Mouse (Mus musculus) neural tube, embryonic 12.5 days (tissue): ENCODE data around the gene Ptprm. TPM values are rescaled to one million over a fixed set of nuclear protein-coding genes. Genes with fewer than 3 reads are reported as not detected.

ENCODE experiments used
- ATAC-seq: fragments of 200-750 bp; cut with Nextera tagmentation; 2 replicates; pipeline ENCODE4 v1.8.0; 2017; ENCODE audit warnings: low read depth, mild to moderate bottlenecking, moderate TSS enrichment, moderate library complexity; ENCODE audit not compliant: low FRiP score
- H3K27ac ChIP-seq: fragments of 300-500 bp; sonication (generic); 2 replicates; pipeline ENCODE4 v1.5.1; 2016
- H3K27me3 ChIP-seq: fragments of 300-500 bp; sonication (generic); replicated peaks from 2 replicates; pipeline ENCODE4 v1.6.1; 2016; ENCODE audit warnings: mild to moderate bottlenecking
- H3K36me3 ChIP-seq: fragments of 300-500 bp; sonication (generic); 2 replicates; pipeline ENCODE4 v1.6.1; 2016; ENCODE audit warnings: mild to moderate bottlenecking
- H3K4me1 ChIP-seq: fragments of 300-500 bp; sonication (generic); 2 replicates; pipeline ENCODE4 v1.6.1; 2016
- H3K4me2 ChIP-seq: fragments of 300-500 bp; sonication (generic); replicated peaks from 2 replicates; pipeline ENCODE4 v1.6.1; 2016; ENCODE audit warnings: mild to moderate bottlenecking
- H3K4me3 ChIP-seq: fragments of 300-500 bp; sonication (generic); 2 replicates; pipeline ENCODE4 v1.5.1; 2016
- H3K9ac ChIP-seq: fragments of 300-500 bp; sonication (generic); 2 replicates; pipeline ENCODE4 v1.6.1; 2016; ENCODE audit warnings: mild to moderate bottlenecking
- H3K9me3 ChIP-seq: fragments of 300-500 bp; sonication (generic); 2 replicates; pipeline ENCODE4 v1.6.1; 2016; ENCODE audit warnings: mild to moderate bottlenecking
- WGBS: fragments of 180-500 bp; shearing (Covaris S2); methylation state at CpG from one replicate; pipeline ENCODE4 v1.1.7; 2016; 5-methylcytosine and 5-hydroxymethylcytosine counted together
- polyA plus RNA-seq: library from polyadenylated mRNA; unstranded; fragments of >200 nt; fragmentation: Nextera tagmentation; extraction: Ambion mirVana; gene quantifications from 2 replicates; pipeline ENCODE4 v1.2.1, GENCODE M21; 2016

The Ptprm gene
- polyA plus RNA-seq, 1 experiment from 2014 or later: 15.6 TPM

DNA sequence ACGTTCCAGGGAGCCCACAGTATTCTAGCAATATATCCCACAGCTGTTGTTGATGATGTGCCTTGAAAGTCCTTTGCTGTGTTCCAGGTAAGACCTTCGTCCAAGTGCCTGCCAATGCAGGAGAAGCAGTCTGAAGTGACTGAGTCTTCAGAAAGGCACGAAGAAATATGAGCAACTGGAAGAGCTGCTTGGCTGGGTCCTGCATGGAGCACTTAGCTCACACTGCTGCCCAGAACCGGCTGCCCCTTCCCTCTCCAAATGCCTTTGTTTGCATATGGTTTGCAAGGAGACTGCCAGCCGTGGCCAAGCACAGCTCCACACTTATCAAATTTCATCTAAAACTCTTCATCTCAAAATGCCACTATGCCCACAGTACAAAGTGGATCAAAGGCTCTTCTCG is 337.8 kb downstream of the Ptprm start:
- Histone ChIP-seq H3K9me3 (no peaks in the 10 kb centered on the region), H3K27me3 (no peaks in the 10 kb centered on the region), H3K4me1 (peaks cover 3% of the 10 kb centered on the region), H3K4me2 (no peak overlapping the region), H3K27ac (no peak overlapping the region), H3K36me3 (no peaks in the 10 kb centered on the region), H3K9ac (no peak overlapping the region), H3K4me3 (no peak overlapping the region)
- no peak for ATAC-seq
- WGBS: 79% methylated on average over 6 of the region's 6 CpGs

DNA sequence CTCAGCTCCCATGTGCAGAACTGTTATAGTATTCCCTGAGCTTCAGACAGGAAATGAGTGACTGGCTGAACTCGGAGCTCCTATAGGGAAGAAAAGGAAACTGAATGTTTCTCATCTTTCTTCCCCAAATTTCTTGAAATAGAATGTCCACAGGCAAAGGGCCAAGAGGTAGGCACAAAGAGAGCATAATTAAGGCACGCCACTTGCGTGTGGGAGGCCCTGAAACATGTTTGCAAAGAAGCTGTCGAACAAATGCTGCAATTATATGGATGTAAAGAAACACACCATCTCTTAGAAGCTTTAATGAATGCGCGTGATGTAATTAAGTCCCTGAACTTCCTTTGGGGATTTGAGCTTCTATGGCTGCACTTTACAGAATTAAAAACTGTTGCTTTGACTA is 341.0 kb downstream of the Ptprm start:
- Histone ChIP-seq H3K4me3 (no peak overlapping the region), H3K9ac (no peak overlapping the region), H3K27me3 (no peaks in the 10 kb centered on the region), H3K36me3 (no peaks in the 10 kb centered on the region), H3K27ac (no peak overlapping the region), H3K4me2 (no peak overlapping the region), H3K4me1 (peaks cover 3% of the 10 kb centered on the region), H3K9me3 (no peaks in the 10 kb centered on the region)
- WGBS: 82% methylated on average over 6 of the region's 6 CpGs
- ATAC-seq: no peak

DNA sequence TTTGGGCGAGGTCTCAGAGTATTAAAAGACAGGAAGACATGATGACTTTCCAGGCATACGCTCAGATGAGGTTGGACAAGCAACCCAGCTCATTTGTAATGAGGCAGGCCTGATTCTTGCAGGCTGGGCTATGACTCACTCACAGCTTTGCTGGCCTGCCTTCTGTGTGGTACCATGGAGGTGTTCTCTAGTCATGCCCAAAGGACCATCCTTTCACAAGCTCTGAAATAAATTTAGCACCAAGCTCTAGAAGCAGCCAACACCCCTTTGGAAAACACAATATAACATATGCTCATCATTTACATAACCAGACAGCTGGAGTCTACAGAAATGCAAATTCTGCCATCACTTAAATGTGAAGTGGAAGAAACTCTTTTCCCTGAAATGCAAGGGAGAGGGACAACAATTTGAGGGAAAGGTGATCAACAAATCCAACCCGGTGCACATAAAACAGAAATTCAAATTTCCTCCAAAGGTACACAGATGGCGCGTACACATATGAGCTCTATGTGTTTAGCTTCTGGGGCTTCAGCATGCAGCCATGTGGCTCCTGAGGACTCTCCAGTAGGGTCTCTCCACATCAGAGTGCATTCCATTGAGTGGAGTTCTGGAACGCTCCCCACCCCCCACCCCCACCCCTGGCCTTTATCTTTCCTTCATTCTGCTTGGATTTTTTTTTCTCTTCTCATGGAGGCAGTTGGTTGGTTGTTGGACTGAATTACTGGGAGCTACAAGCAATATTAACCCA is 342.2 kb downstream of the Ptprm start:
- Histone ChIP-seq H3K4me2 (no peak overlapping the region), H3K27ac (no peak overlapping the region), H3K9me3 (no peaks in the 10 kb centered on the region), H3K4me1 (peaks cover 3% of the 10 kb centered on the region), H3K4me3 (no peak overlapping the region), H3K36me3 (no peaks in the 10 kb centered on the region), H3K9ac (no peak overlapping the region), H3K27me3 (no peaks in the 10 kb centered on the region)
- no peak for ATAC-seq
- WGBS: 86% methylated on average over 6 of the region's 6 CpGs

DNA sequence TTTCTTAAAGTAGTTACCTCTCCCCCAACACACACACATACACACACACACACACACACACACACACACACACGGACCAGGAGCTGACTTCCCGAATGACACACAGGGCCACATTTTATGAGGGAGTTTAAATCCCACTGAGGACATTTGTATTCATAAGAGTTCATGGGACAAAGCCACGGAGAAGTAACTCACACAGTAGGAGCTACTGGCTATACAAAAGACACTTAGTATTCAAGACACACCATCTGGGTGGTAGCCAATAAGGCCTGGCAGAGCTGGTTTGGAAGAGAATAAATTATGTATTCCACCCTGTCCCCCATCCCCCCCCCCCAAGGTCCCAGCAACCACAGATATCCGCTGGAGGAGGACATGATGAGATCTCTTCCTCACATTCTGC is 344.1 kb downstream of the Ptprm start:
- ATAC-seq: peak; percentile 84
- peaks cover 3% of the 10 kb centered on the region for H3K4me1 ChIP-seq

DNA sequence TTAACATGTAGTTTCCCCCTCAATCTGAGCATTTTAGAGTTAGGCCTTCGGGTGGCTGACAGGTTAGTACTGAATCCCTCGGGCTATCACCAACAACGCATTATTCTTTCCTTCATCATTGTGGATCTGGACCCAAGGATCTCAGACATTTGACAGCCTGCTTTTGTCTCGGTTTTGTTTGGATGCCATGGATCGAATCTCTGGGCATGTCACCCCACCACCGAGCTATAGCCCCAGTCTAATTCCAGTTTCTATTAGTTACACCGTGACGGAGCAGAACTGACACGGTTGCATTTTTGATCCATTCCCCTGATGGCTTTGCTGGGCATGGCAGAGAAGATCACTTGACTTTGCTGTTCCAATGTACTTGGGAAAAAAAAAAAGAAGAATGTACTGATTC is 346.1 kb downstream of the Ptprm start:
- H3K4me3 ChIP-seq: no peak overlapping the region
- H3K27me3 ChIP-seq: no peaks in the 10 kb centered on the region
- ATAC-seq: no peak
- H3K27ac ChIP-seq: no peak overlapping the region
- peaks cover 3% of the 10 kb centered on the region for H3K4me1 ChIP-seq
- no peaks in the 10 kb centered on the region; the same call in 1 of the 2 replicates for H3K9me3 ChIP-seq
- no peak overlapping the region for H3K4me2 ChIP-seq
- 87% methylated on average over 9 of the region's 9 CpGs for WGBS
- no peaks in the 10 kb centered on the region for H3K36me3 ChIP-seq
- H3K9ac ChIP-seq: no peak overlapping the region

More for the DNA sequence above, 344.1 kb downstream of the Ptprm start:
- Histone ChIP-seq H3K27me3 (no peaks in the 10 kb centered on the region), H3K9me3 (no peaks in the 10 kb centered on the region; the same call in 1 of the 2 replicates), H3K4me3 (no peak overlapping the region), H3K36me3 (no peaks in the 10 kb centered on the region), H3K9ac (no peak overlapping the region), H3K4me2 (no peak overlapping the region), H3K27ac (no peak overlapping the region)
- 34% methylated on average over 4 of the region's 4 CpGs for WGBS

DNA sequence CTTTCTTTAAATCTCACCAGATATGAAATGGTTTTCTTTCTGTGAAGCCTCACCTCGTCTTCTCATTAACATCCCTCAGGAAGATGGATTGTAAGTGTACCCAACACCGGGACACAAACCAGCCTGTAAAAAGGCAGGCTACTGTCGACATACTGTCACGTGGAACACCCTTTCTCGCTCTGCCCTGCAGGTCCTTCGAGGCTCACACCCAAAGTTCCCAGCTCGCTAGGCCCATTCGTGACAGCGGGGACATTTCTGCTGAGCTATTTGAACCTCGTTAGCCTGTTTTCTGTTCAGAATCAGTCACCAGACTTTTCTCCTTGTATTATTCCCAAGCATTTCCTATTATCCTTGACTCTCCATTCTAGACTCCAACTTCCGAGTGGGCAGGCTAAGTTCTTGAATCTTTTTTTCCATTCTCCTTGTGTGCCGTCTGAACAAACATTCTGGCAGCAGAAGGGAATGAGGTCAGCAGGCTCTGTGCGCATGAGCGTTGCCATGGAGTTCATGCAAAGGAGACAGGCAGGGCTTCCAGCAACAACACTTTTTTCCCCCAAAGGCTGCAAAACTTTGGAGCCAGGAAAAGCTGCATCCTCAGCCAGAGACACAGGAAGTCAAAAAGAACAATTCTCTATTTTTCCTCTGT is 347.4 kb downstream of the Ptprm start:
- ATAC-seq: no peak
- Histone ChIP-seq H3K27me3 (no peaks in the 10 kb centered on the region), H3K27ac (no peak overlapping the region), H3K4me3 (no peak overlapping the region), H3K36me3 (no peaks in the 10 kb centered on the region), H3K9ac (no peak overlapping the region), H3K9me3 (no peaks in the 10 kb centered on the region; the same call in 1 of the 2 replicates), H3K4me1 (no peaks in the 10 kb centered on the region), H3K4me2 (no peak overlapping the region)
- 76% methylated on average over 14 of the region's 14 CpGs for WGBS

DNA sequence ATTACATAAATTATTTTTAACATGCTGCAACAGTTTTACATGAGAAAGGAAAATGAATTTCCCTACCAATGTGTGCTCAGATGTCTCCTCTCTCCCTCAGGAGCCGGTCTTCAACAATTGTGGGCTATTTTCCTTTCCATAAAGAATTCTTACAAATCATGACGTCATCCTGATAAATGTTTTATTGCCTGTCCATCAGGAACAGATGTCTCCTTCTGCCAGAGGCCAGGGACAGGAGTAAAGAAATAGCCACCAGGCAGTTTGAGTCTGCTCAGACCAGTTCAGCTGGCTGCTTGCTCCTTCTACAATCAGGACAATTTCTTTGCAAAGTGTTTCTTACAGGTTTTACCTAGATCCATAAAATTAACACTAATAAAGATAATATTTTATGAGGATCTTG is 357.4 kb downstream of the Ptprm start:
- Histone ChIP-seq H3K4me3 (no peak overlapping the region), H3K27ac (no peak overlapping the region), H3K36me3 (no peaks in the 10 kb centered on the region), H3K9ac (no peak overlapping the region), H3K9me3 (peaks cover 6% of the 10 kb centered on the region), H3K4me1 (no peaks in the 10 kb centered on the region), H3K27me3 (no peaks in the 10 kb centered on the region), H3K4me2 (no peak overlapping the region)
- ATAC-seq: no peak
- WGBS: 55% methylated on average over 2 of the region's 2 CpGs

DNA sequence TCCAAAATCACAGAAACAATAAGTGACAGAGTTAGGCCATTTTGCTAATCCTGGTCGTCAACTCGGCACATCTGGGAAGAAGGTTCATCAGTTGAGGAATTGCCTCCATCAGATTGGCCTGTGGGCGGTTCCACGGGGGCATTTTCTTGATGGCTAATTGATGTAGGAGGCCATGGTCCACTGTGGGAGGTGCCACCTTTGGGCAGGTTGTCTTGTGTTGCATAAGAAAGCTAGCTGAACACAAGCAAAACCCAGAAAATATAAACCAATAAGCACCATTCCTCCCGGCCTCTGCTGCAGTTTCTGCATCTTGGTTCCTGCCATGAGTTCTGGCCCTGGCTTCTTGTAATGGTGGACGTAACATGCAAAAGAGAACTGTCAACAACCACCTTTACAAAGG is 358.2 kb downstream of the Ptprm start:
- WGBS: 93% methylated on average over 6 of the region's 6 CpGs
- no peaks in the 10 kb centered on the region for H3K4me1 ChIP-seq
- H3K9me3 ChIP-seq: peaks cover 6% of the 10 kb centered on the region
- no peak overlapping the region for H3K4me3 ChIP-seq
- H3K27ac ChIP-seq: no peak overlapping the region
- no peak overlapping the region for H3K9ac ChIP-seq
- no peak for ATAC-seq
- H3K27me3 ChIP-seq: no peaks in the 10 kb centered on the region
- no peaks in the 10 kb centered on the region for H3K36me3 ChIP-seq
- H3K4me2 ChIP-seq: no peak overlapping the region

DNA sequence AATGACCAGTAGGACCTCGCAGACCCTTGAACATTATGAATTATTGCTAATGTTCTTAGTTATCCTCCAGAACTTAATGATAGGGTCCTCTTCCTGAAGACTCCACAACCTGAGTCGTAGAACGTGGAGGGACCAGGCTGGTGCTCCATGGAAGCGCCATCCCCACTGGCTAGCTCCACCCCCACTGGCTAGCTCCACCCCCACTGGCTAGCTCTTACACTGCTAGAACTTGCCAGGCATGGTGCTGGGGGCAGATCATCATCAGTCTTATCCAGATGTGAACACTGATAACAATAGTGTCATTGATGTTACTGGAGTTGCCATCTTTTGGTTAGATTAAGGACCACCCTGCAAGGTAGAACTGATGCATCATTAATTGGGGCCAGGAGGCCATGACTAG is 362.4 kb downstream of the Ptprm start:
- ATAC-seq: no peak
- Histone ChIP-seq H3K27me3 (no peaks in the 10 kb centered on the region), H3K4me3 (no peak overlapping the region), H3K9ac (no peak overlapping the region), H3K27ac (no peak overlapping the region), H3K4me2 (no peak overlapping the region), H3K9me3 (no peaks in the 10 kb centered on the region), H3K4me1 (no peaks in the 10 kb centered on the region), H3K36me3 (no peaks in the 10 kb centered on the region)
- WGBS: 87% methylated on average over 4 of the region's 4 CpGs

DNA sequence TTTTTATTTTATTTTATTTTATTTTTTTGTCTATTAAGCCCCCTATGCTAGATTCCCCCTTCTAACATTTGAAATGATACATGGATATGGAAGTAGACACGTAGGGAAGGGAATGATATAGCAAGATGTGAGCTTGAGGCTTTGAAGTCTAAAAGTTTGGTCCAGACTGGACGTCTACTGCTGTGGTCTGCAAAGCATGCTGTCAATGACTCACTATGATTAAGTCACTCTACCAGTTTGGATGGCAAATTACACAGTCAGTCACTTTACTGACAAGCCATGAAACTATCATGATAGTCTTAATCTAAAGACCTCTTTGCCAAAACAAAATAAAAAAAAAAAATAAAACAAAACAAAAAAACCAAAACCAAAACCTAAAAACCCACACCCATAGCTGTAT is 363.5 kb downstream of the Ptprm start:
- ATAC-seq: no peak
- H3K9me3 ChIP-seq: no peaks in the 10 kb centered on the region
- no peaks in the 10 kb centered on the region for H3K4me1 ChIP-seq
- no peaks in the 10 kb centered on the region for H3K36me3 ChIP-seq
- no peak overlapping the region for H3K4me2 ChIP-seq
- no peak overlapping the region for H3K27ac ChIP-seq
- H3K9ac ChIP-seq: no peak overlapping the region
- no peak overlapping the region for H3K4me3 ChIP-seq
- H3K27me3 ChIP-seq: no peaks in the 10 kb centered on the region
- 76% methylated on average over 2 of the region's 2 CpGs for WGBS

DNA sequence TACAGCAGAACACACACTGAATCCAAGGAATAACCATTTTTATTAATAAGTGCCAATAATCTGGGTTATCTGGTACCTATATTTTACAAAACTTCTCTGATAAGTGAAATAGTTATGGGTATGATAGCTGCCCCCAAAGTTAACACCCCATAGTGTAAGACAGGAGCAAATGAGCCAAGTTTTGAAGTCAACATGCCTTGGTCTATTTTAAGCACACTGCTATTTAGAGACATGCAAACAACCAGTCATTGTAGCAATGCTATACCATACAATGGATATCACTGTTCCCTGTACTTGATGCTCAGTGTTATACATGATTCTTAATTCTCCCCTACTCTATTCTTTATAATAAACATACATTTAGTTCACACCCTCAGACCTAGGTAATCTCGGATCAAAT is 366.2 kb downstream of the Ptprm start:
- no peak for ATAC-seq
- no peaks in the 10 kb centered on the region for H3K36me3 ChIP-seq
- H3K4me3 ChIP-seq: no peak overlapping the region
- H3K9ac ChIP-seq: no peak overlapping the region
- H3K27me3 ChIP-seq: no peaks in the 10 kb centered on the region
- no peak overlapping the region for H3K4me2 ChIP-seq
- no peaks in the 10 kb centered on the region for H3K4me1 ChIP-seq
- no peak overlapping the region for H3K27ac ChIP-seq
- 91% methylated on average over 1 of the region's 1 CpGs for WGBS
- no peaks in the 10 kb centered on the region for H3K9me3 ChIP-seq

DNA sequence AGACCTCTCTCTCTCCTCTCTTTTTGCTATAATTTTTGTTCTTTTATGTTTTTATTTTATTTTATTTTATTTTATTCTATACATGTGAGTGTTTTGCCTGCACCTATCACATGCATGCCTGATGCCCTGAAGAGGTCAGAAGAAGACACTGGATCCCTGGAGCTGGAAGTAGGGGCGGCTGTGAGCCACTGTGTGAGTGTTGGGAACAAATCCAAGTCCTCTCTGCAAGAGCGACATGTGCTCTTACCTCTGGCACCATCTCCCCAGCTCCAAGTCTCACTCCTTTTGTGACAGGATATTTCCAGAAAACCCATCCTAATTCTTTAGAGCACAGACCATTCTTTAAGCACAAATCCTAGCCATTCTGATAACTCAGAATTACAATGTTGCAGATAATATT is 372.6 kb downstream of the Ptprm start:
- Histone ChIP-seq H3K4me2 (no peak overlapping the region), H3K36me3 (no peaks in the 10 kb centered on the region), H3K4me3 (no peak overlapping the region), H3K4me1 (no peaks in the 10 kb centered on the region), H3K9ac (no peak overlapping the region), H3K27me3 (no peaks in the 10 kb centered on the region), H3K9me3 (no peaks in the 10 kb centered on the region), H3K27ac (no peak overlapping the region)
- ATAC-seq: no peak
- 87% methylated on average over 2 of the region's 2 CpGs for WGBS

DNA sequence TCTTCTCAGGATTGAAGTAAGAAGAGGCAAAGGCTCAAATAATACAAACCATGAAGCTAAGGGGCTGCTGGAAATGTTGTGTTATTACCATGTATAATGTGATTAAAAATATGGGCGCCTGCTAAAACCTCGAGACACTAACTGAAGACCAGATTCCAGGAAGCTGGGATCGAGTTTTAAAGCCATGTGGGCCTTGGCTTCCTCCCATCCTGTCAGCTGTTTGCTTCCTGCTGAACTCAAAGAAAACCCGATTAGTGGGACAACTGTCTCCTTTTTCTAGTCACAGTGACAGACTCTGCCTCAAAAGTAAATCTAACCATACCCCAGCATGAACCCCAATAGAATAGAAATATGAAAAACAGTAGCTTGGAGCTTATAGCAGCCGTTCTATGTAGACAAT is 374.3 kb downstream of the Ptprm start:
- Histone ChIP-seq H3K4me2 (no peak overlapping the region), H3K9me3 (no peaks in the 10 kb centered on the region), H3K4me1 (no peaks in the 10 kb centered on the region), H3K9ac (no peak overlapping the region), H3K27ac (no peak overlapping the region), H3K36me3 (no peaks in the 10 kb centered on the region), H3K27me3 (no peaks in the 10 kb centered on the region), H3K4me3 (no peak overlapping the region)
- 81% methylated on average over 5 of the region's 5 CpGs for WGBS
- ATAC-seq: no peak
